Mouse (Mus musculus) heart, embryonic 16.5 days (tissue): ENCODE measurements around the gene Icosl. TPM values are rescaled to one million over a fixed set of nuclear protein-coding genes. Genes with fewer than 3 reads are reported as not detected.

Experiments
- polyA plus RNA-seq: library from polyadenylated mRNA; unstranded; fragments of >200 nt; fragmentation: Nextera tagmentation; extraction: Ambion mirVana; gene quantifications from 2 replicates; pipeline ENCODE4 v1.2.1, GENCODE M21; 2015

The Icosl gene
- polyA plus RNA-seq, 1 experiment from 2014 or later, result 2.5 TPM

Other genes starting within 250 kb of the Icosl start
- not detected in 2 replicates for gene Krtap10-4, start 242.2 kb upstream of the Icosl start, polyA plus RNA-seq
- gene Krtap10-10, start 233.4 kb upstream of the Icosl start, polyA plus RNA-seq, result not detected in 2 replicates
- gene Gm36176, start 222.5 kb upstream of the Icosl start, polyA plus RNA-seq, result not detected in 2 replicates
- gene Gm10318, start 216.4 kb upstream of the Icosl start, polyA plus RNA-seq, result not detected in 2 replicates
- not detected in 2 replicates for gene Gm3285, start 207.3 kb upstream of the Icosl start, polyA plus RNA-seq
- gene Lrrc3, start 166.8 kb upstream of the Icosl start, polyA plus RNA-seq, result 1.2 and 1.4 TPM in 2 replicates
- 2.6 and 3.4 TPM in 2 replicates for gene Trpm2, start 98.7 kb upstream of the Icosl start, polyA plus RNA-seq
- 19.4 and 20.9 TPM in 2 replicates for gene 1810043G02Rik, start 90.8 kb upstream of the Icosl start, polyA plus RNA-seq
- gene Pfkl, start 59.2 kb upstream of the Icosl start, polyA plus RNA-seq, result 203 and 219 TPM in 2 replicates
- gene Dnmt3l, start 27.4 kb upstream of the Icosl start, polyA plus RNA-seq, result 0.13 TPM in 1 of 2 replicates, not detected in the other
- gene Aire, start 25.7 kb upstream of the Icosl start, polyA plus RNA-seq, result 1.3 and 3.0 TPM in 2 replicates
- gene D10Jhu81e, start 100.5 kb downstream of the Icosl start, polyA plus RNA-seq, result 72.8 and 75.3 TPM in 2 replicates
- 12.4 and 12.6 TPM in 2 replicates for gene Pwp2, start 115.8 kb downstream of the Icosl start, polyA plus RNA-seq
- 7.0 and 11.9 TPM in 2 replicates for gene Trappc10, start 175.3 kb downstream of the Icosl start, polyA plus RNA-seq